Mouse (Mus musculus): ENCODE measurements at regions not wholly inside any gene's neighbourhood (a gene's known extent, or its start where the extent isn't known, plus 50 kb on each side); places are given as distances from the start of the nearest gene placed in this dataset.

- no peak for TF ChIP-seq CTCF (IDR thresholded peaks at IDR 0.05; ENCODE audit: control insufficient read depth, insufficient read depth, low read length)
- no peak for TF ChIP-seq POLR2A (IDR thresholded peaks at IDR 0.05; ENCODE audit: borderline replicate concordance, control insufficient read depth, low read depth, low read length)
These were observed 201.3 kb upstream of the Lpp start for GRCm38 (mm10) chr16:24192013-24192412.
